Mouse (Mus musculus): ENCODE results near the gene Plet1.

The Plet1 gene

GRCm38 (mm10) chr9:50533328-50533727 is 39.0 kb downstream of the Plet1 start:
- in situ Hi-C loops (cut with MboI, MseI), result no loop called here

GRCm38 (mm10) chr9:50533791-50534190 is 39.5 kb downstream of the Plet1 start:
- in situ Hi-C loops (cut with MboI, MseI), result no loop called here

DNA sequence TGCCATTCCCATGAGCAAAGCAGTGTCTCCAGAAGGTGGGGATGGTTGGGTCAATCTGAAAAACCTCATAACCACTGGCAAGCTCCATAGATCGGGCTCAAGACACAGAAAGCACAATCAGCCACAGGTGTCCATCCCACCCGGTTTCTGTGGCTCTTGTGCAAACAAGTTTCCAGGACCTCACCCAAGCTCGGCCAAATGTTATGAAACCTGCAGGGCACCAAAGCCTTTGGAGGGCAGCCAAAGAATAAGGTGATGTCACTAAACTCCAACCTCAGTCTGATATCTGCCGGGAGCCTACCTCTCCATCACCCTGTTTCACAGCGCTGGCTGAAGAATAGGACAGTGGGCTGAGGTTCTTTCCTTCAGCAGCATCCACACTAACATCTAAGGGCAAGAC is 41.6 kb downstream of the Plet1 start:
- in situ Hi-C loops (cut with MboI, MseI), result no loop called here

DNA sequence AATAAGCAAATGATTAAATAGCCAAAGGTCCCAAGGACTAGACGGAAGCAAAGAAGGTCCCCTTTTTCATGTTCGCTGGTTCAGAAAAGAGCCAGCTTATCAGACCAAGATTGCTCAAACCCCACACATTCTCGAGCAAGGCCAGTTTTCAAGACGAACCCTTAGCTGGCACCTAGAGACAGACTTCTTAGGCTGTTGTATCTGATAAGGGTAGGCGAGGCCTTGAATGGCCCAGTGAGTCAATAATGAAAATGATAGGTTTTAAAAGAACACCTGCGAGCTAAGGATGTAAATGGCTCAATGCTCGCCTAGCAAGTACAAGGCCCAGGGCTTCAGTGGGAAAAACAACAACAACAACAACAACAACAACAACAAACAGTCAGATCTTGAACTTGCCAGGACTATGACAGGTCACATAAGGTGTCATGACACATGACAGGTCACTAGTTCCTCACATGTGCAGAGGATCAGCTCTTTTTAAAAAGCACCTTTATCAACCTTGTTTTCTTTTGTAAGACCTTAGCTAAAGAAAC is 42.3 kb downstream of the Plet1 start:
- in situ Hi-C loops (cut with MboI, MseI), result no loop called here

GRCm38 (mm10) chr9:50537295-50537694 is 43.0 kb downstream of the Plet1 start:
- in situ Hi-C loops (cut with MboI, MseI), result no loop called here

GRCm38 (mm10) chr9:50540170-50540569 is 45.8 kb downstream of the Plet1 start:
- in situ Hi-C loops (cut with MboI, MseI), result no loop called here

GRCm38 (mm10) chr9:50542401-50542800 is 48.1 kb downstream of the Plet1 start:
- in situ Hi-C loops (cut with MboI, MseI), result no loop called here

DNA sequence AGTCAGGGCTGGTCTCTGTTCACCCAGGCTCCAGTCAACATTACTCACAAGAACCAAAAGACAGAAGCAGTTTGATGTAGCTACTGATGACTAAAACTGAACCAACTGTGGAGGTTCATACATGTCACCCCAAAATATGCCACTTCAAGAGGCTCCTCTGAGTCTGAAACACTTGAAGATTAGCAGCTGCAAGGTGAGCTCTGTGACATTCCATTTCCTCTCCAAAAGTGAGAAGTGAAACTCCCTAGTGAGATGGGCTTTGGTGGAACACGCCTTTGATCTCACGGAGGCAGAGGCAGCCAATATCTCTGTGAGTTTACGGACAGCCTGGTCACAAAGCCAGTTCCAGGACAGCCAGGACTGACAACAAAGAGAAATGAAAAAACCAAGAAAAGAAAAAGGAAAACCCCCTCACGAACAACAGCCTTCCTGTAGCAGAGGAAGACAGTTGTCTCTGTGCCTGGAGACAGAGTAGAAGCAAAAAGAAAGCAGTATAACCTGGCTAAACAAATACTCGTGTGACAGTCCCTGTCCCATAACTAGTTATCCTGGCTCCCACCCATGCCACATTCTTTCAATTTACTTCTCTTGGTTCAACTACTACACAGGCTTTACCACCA is 53.6 kb downstream of the Plet1 start:
- in situ Hi-C loops (cut with MboI, MseI), result loop anchor here (5.0 kb wide), 1 partner anchor 39 kb away; no protein-coding TSS in a partner anchor

DNA sequence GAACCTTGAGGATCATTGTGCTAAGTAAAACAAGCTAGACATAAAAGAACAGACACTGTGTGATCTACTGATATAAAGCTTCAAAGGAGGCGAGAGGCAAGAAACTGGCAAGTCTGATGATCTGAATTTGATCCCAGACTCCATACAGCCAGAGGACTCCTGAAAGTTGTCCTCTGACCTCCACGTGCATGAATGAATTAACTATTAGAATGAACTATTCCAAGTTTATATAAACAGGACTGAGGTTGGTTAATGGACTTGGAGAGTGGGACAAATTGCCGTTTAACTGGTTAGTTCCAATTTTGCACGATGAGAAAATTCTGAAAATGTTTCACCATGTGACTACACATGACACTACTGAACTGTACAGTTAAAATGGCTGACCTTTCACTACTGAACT is 54.6 kb downstream of the Plet1 start:
- in situ Hi-C loops (cut with MboI, MseI), result loop anchor here (5.0 kb wide), 1 partner anchor 38 kb away; no protein-coding TSS in a partner anchor

DNA sequence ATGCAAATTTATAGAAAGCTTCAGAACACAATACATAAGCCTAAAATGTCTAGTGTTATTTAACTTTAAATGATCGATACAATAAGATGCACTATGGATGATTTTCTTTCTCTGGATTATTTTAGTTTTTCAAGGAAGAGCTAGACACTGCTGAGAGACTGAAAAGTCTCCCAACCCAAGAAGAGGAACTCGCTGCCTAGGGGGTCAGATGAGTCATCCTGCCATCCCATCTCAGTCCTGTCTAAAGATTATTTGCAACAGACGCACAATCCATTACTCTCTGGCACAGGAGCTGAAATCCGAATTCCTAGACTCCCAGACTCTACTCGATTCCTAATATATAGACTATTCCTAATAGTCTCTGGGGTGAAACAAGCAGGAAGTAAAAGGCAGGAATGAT is 57.9 kb downstream of the Plet1 start:
- in situ Hi-C loops (cut with MboI, MseI), result no loop called here

DNA sequence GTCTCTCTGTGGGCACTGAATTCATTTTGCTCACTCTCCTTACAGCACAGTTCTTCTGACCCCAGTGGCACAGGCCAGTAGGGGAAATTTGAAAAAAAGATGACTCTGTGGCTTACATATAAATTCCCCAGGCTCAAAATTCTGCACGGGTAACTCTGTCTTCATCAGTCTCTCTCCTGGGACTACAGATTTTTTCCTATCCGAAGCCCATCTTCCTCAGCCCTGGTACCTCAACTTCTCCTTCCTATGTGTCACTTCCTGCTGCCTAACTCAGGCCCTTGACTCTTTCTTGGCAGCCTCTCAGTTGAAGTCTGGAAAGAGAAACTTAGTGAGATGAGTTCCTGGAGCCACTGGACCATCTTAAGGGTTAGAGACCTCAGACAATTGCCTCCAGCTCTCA is 59.2 kb downstream of the Plet1 start:
- in situ Hi-C loops (cut with MboI, MseI), result no loop called here

DNA sequence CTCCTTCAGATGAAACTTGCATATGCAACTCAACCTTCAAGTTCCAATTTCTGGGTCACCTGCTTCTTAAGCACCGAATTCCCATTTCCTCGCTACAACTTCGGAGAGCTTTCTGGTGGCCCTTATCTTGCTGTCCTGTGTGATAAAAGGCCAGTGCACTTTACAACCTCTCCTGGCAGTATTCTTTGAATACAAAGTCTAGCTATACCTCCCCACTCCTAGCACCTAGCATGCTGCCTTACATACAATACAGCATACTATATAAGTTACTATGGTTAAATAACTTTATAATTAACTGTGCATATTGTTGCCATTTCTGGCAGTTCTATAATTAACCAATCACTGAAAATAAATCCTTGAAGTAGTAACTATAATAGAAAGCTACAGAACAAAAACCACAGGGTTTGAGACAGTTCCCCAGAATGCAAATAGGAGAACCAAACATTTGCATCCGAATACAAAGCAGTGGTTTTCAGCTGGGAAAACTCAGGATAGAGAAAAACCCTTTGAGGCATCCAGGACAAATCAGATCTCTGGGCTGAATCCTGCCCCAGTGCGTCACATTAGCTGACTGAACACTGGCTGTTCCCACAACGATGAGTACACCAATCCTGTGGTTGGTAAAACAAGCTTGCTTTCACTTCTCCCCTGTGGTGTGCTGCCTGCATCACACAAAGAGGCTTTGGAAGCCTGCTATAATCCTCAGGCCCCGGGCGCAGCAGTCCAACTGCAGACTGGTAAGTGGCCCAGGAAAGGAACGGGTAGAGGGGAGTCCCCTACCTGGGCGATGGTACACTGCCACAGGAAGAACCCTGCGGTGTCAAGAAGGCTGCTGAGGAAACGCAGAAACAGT is 60.1 kb downstream of the Plet1 start, which contains the start of gene Il18:
Gene Il18, plus strand, starts transcription at position 587 of the 853 bp plus-strand sequence.
- in situ Hi-C loops (cut with MboI, MseI), result no loop called here

GRCm38 (mm10) chr9:50555094-50555446 is 60.7 kb downstream of the Plet1 start, which contains the start of gene Bco2:
TSS of gene Bco2 (minus strand) at chr9:50555181.
- in situ Hi-C loops (cut with MboI, MseI), result no loop called here
